Mouse (Mus musculus): ENCODE measurements around the gene Chrd. TPM values are rescaled to one million over a fixed set of nuclear protein-coding genes. Genes with fewer than 3 reads are reported as not detected.
A peak's percentile ranks its signal among the peaks of the same experiment; 100 is the strongest.

The Chrd gene
- total RNA-seq, 2 experiments from 2014 or later = 14.8 to 17.1 TPM

DNA sequence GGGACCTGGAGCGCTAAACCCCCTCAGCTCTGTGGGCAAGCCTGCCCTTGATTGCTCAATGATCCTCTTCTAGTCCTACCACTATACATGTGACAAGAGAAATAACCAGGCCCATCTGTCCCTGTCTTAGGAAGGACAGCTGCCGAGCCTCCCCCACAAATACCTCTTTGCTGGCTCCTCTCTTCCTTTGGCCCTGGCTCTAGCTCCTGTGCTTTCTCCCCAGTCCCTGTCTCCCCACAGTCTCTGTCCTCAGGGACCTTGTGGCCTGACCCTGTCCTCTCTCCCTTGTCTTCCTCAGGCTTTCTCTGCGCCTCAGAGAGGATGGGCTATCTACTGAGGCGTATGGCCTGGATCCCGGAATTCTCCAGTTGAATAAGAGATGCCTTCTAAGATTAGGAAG lies 1.2 kb upstream of the Chrd start:
- DNase-seq (ENCODE audit: low spot score in 2 of 2) = no peak

DNA sequence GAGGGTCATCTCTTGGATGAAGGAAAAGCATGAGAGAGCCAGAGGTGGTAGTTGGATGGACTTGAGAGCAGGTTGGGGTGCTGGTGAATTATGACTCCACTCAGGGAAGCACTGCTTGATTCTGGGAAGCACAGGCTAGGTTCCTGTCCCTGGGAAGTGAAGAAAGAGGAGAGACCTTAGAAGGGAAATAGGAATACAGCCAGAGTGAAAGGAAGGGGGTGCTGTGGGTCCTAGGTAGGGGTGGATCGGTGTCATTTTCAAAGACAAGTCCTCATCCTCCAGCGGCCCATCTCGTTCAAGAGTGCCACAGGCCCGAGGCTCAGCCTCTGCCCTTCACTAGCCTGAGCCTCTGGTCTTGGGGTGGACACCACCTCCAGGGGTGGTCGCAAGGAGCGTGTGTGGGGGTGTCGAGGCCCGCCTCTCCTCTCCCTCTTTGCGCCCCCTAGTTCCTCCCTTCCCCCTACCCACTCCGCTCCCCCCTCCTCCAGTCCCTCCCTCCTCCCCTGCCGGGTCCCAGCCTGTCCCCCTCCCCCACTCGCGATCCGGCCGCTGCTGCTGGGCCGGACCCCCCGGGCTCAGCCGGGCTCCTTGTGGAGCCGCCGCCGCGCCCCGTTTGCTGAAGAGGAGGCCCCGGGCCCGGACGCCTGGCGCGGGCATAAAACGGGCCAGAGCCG lies 539 bp upstream of the Chrd start:
- DNase-seq (ENCODE audit: low spot score in 2 of 2) = no peak

DNA sequence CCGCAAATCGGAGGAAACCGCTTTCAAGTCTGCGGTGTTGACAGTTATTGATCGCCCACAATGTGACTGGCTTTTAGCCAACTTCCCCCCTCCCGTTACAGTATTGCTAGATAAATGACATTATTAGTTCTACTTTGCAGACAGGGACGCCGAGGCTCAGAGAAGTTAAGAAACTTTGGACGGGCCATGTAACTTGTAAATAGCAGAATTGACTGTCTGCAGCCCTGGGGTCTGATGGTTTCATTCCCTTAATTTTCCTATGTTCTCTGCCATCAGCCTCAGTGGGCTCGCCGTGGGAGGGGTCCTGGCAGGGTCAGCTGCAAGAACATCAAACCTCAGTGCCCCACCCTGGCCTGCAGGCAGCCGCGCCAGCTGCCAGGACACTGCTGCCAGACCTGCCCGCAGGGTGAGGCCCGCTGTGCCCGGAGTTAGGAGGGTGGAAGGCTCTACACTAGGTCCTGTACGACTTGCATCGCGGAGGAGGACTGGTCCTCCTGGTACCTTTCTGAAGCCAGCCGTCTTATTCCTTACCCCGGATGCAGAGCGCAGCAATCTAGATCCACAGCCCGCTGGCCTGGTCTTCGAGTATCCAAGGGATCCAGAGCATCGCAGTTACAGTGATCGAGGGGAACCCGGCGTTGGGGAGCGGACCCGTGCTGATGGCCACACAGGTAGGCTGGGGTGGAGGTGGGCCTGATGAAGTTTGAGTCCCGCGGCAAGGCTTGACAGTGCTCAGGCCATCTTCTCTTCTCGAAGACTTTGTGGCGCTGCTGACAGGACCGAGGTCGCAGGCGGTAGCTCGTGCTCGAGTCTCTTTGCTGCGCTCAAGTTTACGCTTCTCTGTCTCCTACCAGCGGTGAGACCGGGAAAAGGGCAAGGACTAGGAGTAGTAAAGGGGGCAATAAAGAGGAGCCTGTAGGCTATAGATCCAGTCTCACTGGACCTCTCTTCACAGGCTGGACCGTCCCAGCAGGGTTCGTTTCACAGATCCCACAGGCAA lies 1.1 kb downstream of the Chrd start, which contains the start of gene Thpo:
Gene Thpo, minus strand, starts transcription at position 781 of the 1,000 bp plus-strand sequence.
- DNase-seq (ENCODE audit: low spot score in 2 of 2) = no peak

DNA sequence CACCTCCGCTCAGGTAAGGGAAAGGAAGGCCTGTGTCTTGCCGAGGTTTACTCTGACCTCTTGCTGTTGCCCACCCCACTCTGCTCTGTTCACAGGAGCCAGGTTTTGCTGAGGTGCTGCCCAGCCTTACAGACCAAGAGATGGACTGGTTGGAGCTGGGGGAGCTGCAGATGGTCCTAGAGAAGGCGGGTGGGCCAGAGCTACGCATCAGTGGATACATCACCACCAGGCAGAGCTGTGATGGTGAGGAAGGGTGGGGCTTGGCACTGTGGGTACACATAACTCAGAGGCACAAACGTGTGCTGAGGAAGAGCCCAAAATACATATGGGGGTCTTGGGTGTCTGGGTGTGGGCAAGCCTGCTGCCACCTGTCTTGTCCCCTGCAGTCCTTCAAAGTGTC lies 2.7 kb downstream of the Chrd start:
- DNase-seq (ENCODE audit: low spot score in 2 of 2) = no peak

DNA sequence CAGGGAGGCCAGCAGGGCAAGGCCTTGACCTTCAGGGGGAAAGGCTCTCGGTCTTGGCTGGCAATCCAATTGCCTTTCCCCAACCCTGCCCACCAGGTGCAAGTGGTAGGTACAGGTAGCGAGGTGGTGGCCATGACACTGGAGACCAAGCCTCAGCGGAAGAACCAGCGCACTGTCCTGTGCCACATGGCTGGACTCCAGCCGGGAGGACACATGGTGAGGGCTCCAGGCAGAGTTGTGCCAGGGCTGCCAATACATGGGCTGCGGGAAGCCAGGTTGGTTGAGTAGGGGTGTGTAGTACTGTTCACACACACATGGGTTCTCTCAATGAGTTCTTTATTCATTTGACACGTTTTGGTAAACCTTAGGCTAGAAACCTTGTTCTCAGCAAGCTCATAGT lies 3.2 kb downstream of the Chrd start:
- DNase-seq (ENCODE audit: low spot score in 2 of 2) = no peak

DNA sequence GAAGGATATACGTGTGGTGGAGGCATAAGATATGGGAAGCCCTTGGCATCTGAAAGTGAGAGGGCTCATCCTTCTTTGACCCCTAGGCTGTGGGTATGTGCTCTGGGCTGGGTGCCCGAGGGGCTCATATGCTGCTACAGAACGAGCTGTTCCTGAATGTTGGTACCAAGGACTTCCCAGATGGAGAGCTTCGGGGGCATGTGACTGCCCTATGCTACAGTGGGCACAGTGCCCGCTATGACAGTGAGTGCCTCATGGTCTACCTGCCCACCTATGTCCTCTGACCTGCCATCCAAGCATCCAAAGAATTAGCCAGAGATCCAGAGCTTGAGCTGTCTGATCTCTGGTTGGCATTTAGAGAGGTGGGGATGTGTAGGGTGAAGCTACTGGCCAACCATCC lies 3.9 kb downstream of the Chrd start:
- no peak for DNase-seq (ENCODE audit: low spot score in 2 of 2)

DNA sequence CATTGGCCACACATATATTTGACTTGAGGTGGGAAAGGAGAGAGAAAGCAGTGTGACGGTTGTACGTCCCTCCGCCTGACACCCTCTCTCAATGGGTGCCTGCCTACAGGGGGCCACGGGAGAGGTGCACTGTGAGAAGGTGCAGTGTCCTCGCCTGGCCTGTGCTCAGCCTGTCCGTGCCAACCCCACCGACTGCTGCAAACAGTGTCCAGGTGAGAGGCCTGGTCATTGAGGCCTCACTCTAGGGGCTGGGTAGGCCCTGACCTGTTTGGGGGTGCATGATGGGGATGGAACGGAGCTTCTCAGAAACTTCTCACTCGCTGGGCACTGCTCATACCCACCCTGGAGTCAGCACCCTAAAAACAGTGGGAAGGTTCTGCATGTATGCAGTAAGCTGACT lies 6.9 kb downstream of the Chrd start:
- DNase-seq (ENCODE audit: low spot score in 2 of 2) = no peak

DNA sequence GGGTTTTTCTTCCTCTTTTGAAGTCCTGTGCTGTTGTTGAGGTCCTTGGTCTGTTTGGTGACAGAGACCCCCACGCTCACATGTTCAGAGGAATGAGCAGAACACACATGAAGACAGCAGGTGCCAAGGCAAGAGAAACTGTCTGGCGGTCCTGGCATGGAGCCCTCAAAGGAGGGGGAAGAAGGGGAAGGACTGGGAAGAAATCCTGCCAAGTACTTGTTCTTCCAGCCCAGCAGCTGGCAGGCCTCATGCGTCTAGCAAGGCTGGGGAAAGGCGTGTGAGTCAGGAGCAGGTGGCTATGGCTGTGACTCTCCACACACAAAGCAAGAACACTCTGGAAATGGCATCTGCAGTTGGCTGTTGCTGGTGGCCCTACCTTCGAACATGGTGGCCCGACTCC lies 13.7 kb downstream of the Chrd start:
- DNase-seq (ENCODE audit: low spot score in 2 of 2) = no peak

DNA sequence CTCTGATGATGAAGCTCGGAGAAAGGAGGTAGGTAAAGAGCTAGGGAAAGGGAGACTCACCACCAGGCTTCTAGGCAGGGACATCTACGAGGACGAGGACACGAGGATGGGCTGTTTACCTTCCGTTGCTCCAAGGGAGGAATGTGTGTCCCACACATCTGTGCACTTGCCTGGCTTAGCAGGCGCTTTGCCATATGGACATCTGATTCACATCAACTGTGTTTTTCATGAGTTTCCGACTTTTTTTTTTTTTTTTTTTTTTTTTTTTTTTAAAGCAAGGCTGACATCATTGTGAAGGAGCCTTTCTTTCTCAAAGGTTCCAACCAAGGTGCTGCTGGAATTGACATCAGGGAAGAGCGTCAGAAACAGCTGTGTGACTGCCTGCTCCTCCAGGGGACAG lies 17.6 kb downstream of the Chrd start:
- no peak for DNase-seq (ENCODE audit: low spot score in 2 of 2)

DNA sequence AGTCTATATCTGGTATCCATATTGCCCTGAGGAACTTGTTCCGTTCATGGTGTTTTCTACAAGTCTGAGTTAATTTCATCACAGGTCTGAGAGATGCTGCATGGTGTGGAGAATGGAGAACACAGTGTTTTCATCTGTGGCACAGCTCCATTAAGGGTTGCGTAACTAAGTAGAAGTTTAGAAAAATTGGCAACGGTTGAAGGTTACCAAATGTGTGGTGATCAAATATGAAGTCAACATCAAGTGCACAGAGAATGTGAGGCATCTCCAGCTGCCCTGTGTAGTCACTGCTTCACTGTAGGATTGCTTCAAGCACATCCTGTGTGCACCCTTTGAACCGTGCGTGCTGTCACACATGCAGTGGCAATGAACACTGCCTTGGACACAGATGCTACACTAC lies 23.1 kb downstream of the Chrd start:
- DNase-seq (ENCODE audit: low spot score in 2 of 2) = no peak

DNA sequence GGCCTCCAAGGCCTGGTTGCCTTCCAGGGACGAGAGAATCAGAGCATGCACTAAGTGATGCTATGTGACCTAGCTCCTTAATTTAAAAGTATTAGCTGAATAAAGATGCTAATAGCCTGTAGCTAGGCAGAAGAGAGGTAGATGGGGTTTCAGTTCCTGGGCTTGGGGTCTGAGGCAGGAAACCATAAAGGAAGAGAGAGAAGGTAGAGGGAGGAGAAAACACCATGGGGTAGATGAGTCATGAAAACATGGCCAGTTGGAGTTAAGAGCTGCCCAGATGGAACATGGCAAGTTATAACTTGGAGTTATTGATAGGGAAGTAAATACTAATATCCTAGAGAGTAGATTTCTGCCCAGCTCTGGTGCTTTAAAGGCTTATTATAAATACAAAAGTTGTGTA lies 24.5 kb downstream of the Chrd start:
- no peak for DNase-seq (ENCODE audit: low spot score in 2 of 2)

DNA sequence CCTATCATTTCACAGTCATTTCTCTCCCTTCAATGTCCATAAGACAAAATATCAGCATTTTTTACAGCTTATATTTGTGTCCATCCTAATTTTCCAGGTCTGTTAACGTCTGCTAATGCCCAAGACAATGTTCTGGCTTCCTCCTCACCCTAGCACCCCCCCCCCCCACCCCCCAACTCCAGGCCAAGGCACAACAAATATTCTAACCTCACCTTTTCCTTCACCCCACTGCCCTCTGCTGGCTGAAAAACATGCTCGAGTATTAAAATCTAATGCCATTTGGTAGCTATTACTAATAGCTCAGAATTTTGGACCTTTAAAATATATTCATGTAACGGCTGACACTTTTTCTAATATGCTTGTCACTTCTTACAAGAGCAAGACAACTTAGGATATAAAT lies 28.8 kb downstream of the Chrd start:
- DNase-seq (ENCODE audit: low spot score in 2 of 2) = peak in 1 of 2 experiments; percentile 15

DNA sequence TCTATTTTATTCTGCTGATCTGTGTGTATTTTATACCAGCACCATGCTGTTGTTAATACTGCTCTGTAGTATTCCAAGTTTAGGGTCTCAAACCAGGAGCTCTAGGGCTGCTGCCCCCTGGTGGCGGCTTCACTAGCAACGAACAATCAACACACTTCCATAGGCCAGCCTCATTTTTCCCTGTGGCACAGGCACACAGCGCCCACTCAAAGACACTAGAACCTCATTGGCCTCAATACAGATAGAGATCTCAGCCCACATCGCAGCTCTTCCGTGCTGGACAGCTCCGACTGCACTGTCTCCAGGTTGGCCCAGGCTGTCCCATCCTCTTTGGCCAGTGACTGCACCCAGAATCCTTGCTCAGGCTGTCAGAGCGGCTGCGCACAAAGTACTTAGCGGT lies 32.3 kb downstream of the Chrd start:
- DNase-seq (ENCODE audit: low spot score in 2 of 2) = peak in 1 of 2 experiments; percentile 14

DNA sequence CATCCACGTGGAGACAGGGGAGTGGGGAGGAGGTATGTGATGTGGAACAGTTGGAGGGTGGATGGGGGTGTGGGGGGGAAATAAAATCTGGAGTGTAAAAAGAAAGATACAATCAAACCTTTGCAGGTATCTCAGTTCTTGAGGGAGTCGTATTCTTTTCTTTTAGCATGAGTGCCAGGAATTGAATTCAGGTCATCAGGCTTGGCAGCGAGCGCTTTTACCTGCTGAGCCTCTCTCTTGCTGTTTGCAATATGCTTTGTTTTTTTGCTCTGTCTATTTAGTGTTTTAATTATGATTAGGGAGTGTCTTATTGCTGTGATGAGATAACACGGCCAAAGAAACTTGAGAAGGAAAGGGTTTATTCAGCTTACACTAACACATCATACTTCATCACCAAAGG lies 42.1 kb downstream of the Chrd start:
- no peak for DNase-seq (ENCODE audit: low spot score in 2 of 2)

DNA sequence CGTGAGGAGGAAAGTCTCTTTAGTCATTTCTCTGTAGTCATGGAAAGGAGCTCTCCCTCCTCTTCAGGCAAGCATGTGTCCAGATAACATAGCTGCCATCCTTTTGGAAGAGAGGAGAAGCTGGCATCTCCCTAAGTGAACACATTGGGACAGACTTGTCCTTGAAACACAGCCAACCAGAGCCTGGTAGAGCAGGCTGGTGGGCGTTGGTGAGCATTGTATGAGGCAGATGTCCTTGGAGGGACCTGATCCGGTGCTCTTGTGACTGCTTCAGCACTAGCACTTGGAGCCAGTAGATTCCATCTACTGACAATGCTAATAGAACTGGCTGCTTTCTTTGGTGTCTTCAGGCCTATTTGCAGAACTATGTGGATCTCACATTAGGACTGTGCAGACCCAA lies 46.9 kb downstream of the Chrd start:
- no peak for DNase-seq (ENCODE audit: low spot score in 2 of 2)

DNA sequence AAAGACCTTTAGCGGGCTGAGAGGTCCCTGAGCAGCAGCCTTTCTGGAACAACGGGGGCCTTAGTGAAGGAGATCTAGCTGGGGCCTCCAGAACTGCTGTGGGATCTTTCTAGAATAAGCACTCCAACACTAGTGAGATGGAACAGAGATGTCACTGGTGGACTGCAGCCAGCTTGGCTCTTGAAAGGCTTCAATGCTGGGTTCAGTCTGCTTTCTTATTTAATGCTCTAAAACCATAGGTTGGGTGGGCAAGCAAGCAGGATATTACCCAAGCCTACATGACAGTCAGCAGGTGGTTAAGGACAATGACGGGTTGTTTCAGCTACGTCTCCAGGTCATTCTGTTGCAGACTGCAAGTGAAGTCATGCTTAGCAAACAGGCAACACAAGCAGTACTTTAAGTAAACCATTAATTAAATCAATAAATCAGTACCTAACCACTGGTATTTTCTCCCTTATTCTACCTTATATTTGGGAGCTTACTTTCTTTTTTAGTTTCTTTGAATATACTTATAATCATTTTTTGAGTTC lies 48.2 kb downstream of the Chrd start:
- no peak for DNase-seq (ENCODE audit: low spot score in 2 of 2)

DNA sequence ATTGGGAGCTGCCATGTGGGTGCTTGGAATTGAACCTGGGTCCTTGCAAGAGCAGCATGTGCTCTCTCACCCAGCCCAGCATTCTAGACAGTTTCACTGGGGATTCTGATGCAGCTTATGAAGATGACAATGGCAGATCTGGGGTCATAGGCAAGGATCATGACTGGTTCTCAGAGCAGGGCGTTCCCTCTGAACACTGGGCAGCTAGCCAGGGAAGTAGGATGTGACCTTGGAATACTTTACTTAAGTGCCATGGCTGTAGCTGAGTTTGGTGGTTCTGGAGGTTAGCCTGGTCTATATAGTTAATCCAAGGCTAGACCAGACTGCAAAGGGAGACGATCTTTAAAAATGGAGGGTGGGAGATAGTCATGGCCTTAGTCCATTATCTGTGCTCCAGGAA lies 51.0 kb downstream of the Chrd start:
- no peak for DNase-seq (ENCODE audit: low spot score in 2 of 2)

DNA sequence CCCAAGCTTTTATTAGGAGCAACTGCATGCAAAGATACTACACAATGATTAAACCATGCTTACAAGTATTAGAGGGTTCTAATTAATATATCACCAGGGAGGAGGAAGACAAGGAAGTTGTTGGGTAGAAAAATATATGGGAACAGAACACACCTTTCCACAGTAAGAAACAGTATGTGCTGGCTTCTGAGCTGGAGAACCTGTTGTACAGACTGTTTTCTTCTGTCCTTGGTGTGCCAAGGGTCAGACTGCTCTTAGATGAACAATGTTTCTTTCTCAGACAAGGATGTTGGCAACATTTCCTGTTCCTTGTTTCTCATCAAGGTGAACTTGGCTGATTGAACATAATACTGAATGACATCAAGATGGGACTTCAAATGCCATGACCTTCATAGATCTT lies 51.8 kb downstream of the Chrd start:
- DNase-seq (ENCODE audit: low spot score in 2 of 2) = no peak

DNA sequence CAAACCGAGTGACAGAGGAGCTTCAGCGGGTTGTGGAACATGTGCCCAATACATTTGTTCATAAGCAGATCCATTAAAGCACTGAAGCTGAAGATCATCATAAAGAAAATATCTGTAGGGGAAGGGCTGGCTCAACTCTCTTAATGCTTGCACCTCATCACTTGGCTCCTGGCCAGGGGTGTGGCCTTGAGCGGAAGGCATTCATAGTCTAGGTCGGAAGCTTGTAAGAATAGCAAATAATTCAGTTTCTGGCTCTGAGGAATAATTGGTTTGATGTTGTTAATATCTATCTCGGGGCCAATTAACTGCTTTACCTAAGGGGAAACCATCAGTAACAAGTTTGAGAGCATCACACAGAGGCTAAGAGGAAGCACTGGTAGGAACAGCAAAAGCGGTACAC lies 53.6 kb downstream of the Chrd start:
- no peak for DNase-seq (ENCODE audit: low spot score in 2 of 2)

DNA sequence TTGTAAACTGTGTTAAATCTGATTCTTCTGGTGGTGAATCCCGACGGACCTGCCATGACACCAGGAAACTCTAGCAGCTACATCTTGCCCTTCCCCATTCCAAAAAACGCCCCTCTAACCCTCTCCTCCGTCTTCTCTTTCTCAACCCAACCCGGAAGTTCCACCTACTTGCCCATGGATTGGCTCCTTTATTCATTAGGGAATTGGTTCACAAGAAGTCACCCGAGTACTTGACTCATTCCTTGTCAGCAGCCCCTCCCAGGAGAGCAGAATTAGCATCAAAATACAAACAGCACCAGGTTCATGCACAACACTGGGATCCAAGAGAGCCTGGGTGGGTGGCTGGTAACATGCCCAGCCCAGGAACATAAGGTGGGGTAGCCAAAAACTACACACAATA lies 58.9 kb downstream of the Chrd start:
- no peak for DNase-seq (ENCODE audit: low spot score in 2 of 2)

Measured in adrenal gland, postnatal 4 days (tissue).